Mouse (Mus musculus) left cerebral cortex, postnatal 14 days (tissue): ENCODE measurements at regions not wholly inside any gene's neighbourhood (a gene's known extent, or its start where the extent isn't known, plus 50 kb on each side); places are given as distances from the start of the nearest gene placed in this dataset.
"Not testable (repeated sequence)": the region's sequence is repeated elsewhere in the genome, so short reads cannot be mapped to it uniquely, and the experiment has no call there.

ENCODE experiments used
- DNase-seq, 2 experiments: peaks; one replicate each; pipeline ENCODE4 v3.0.0; 2021 to 2022; ENCODE audit warnings: low spot score in 2 of 2, mixed read lengths in 1 of 2
- intact Hi-C: fragments of 180-260 bp; cut with DNase I; formaldehyde crosslinking; loops from one replicate; pipeline ENCODE4 v1.15.1; 2025

- no peak for DNase-seq
- intact Hi-C loops, result no loop called here
Observed at GRCm38 (mm10) chr6:31823616-31824015, 226.4 kb upstream of the 1700012A03Rik start.

GRCm38 (mm10) chr6:31822186-31823085, 227.6 kb upstream of the 1700012A03Rik start:
- intact Hi-C loops, result no loop called here
- no peak for DNase-seq

- intact Hi-C loops, result no loop called here
- no peak for DNase-seq
Observed at GRCm38 (mm10) chr6:31821621-31822020, 228.4 kb upstream of the 1700012A03Rik start.

GRCm38 (mm10) chr6:31817640-31818039, 232.4 kb upstream of the 1700012A03Rik start:
- intact Hi-C loops, result no loop called here
- DNase-seq, result no peak

- intact Hi-C loops, result no loop called here
- DNase-seq, result no peak
Observed at GRCm38 (mm10) chr6:31811890-31812289, 238.2 kb upstream of the 1700012A03Rik start.

- no peak for DNase-seq
- intact Hi-C loops, result no loop called here
Observed at GRCm38 (mm10) chr6:31810602-31811512, 239.2 kb upstream of the 1700012A03Rik start.

- DNase-seq, intact Hi-C loops: not testable (repeated sequence)
Observed at GRCm38 (mm10) chr6:31804468-31804867, 240.7 kb upstream of the Podxl start.

GRCm38 (mm10) chr6:31803222-31803621, 239.4 kb upstream of the Podxl start:
- intact Hi-C loops, DNase-seq: not testable (repeated sequence)

GRCm38 (mm10) chr6:31791547-31791946, 227.8 kb upstream of the Podxl start:
- intact Hi-C loops, result loop anchor here (10.0 kb wide), 1 partner anchor 123 kb away; no protein-coding TSS in a partner anchor
- peak in 1 of 2 experiments; percentile 44 for DNase-seq

GRCm38 (mm10) chr6:31790906-31791305, 227.1 kb upstream of the Podxl start:
- intact Hi-C loops, result loop anchor here (10.0 kb wide), 1 partner anchor 124 kb away; no protein-coding TSS in a partner anchor
- no peak for DNase-seq

GRCm38 (mm10) chr6:31776841-31777240, 213.1 kb upstream of the Podxl start:
- DNase-seq, result no peak
- intact Hi-C loops, result no loop called here

GRCm38 (mm10) chr6:31771916-31772315, 208.1 kb upstream of the Podxl start:
- no peak for DNase-seq
- intact Hi-C loops, result no loop called here

- intact Hi-C loops, result no loop called here
- DNase-seq, result no peak
Observed at GRCm38 (mm10) chr6:31745589-31745988, 181.8 kb upstream of the Podxl start.

- DNase-seq, result no peak
- intact Hi-C loops, result no loop called here
Observed at GRCm38 (mm10) chr6:31731391-31731790, 167.6 kb upstream of the Podxl start.

- intact Hi-C loops, result no loop called here
- DNase-seq, result no peak
Observed at GRCm38 (mm10) chr6:31719614-31720013, 155.8 kb upstream of the Podxl start.

GRCm38 (mm10) chr6:31718843-31719242, 155.1 kb upstream of the Podxl start:
- intact Hi-C loops, result no loop called here

GRCm38 (mm10) chr6:31717531-31717930, 153.8 kb upstream of the Podxl start:
- intact Hi-C loops, result no loop called here
- peak; percentile 17 to 26 for DNase-seq

More at GRCm38 (mm10) chr6:31718843-31719242, 155.1 kb upstream of the Podxl start:
- DNase-seq, result no peak

- DNase-seq, result no peak
Observed at GRCm38 (mm10) chr6:31707256-31707655, 143.5 kb upstream of the Podxl start.

GRCm38 (mm10) chr6:31704191-31704590, 140.4 kb upstream of the Podxl start:
- DNase-seq, result no peak
- intact Hi-C loops, result no loop called here

More at GRCm38 (mm10) chr6:31707256-31707655, 143.5 kb upstream of the Podxl start:
- intact Hi-C loops, result no loop called here

GRCm38 (mm10) chr6:31702931-31703330, 139.2 kb upstream of the Podxl start:
- DNase-seq, result no peak

More at GRCm38 (mm10) chr6:31702931-31703330, 139.2 kb upstream of the Podxl start:
- intact Hi-C loops, result no loop called here
